Mouse (Mus musculus) CD4-positive, CD25-positive, alpha-beta regulatory T cell, adult 2 months (primary cell): ENCODE measurements at regions not wholly inside any gene's neighbourhood (a gene's known extent, or its start where the extent isn't known, plus 50 kb on each side); places are given as distances from the start of the nearest gene placed in this dataset.

Source experiments
- DNase-seq: peaks from one replicate; pipeline ENCODE4 v3.0.0-alpha.2; 2012; ENCODE audit warnings: low read depth, low spot score

DNA sequence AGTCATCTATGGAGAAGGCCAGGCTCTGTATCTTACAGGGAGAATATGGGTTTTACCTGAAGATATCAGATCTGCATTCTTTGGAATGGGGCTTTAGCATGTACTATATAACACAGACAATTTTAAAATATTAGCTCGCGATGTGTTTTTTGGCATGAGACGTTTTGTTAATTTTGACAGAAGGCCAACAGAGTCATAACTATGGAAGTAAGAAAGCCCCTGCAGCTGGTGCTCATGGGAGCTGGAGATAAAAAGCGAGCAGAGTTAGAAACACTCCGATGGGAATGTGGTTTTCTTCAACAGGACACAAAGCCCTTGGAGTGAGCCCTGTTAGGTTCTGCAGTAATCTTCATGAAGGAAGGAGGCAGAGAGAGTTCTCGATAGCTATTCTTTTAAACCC is 176.6 kb downstream of the Rps12 start:
- no peak for DNase-seq

- DNase-seq: no peak
Observed at GRCm38 (mm10) chr10:23610046-23610445, 177.0 kb downstream of the Rps12 start.

DNA sequence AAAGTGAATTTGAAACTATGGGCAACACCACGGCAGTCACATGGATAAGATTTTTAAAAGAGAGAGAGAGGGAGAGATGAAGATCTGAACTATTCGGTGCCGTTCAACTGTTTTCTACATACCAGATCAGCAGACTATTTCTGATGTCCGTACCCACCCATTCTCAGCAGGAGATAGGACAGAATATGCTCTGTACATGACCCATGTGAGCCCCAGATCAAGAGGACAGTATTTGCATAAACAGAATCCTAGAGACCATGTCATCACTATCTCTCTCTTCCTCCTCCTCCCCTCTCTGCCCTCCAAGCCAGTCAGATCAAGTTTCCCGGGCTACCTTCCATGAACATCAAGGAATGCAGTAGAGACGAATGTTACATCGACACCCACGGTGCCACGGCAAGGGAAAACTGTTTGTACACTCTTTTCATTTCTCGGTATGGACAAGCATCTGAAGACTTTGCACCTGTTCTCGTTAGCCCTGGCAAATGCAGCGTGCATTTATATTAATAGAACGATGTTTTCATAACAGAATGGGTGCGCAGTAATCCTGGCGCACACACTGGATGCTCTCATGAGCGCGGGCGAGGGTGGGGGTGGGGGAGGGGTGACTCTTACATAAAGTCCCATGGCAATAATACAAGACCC is 177.7 kb downstream of the Rps12 start:
- no peak for DNase-seq

- no peak for DNase-seq
Observed at GRCm38 (mm10) chr10:23600701-23601100, 186.4 kb downstream of the Rps12 start.

GRCm38 (mm10) chr10:23595541-23595940 is 191.5 kb downstream of the Rps12 start:
- DNase-seq: no peak

- DNase-seq: no peak
Observed at GRCm38 (mm10) chr10:23580230-23580629, 206.8 kb downstream of the Rps12 start.

- no peak for DNase-seq
Observed at GRCm38 (mm10) chr10:23571013-23571412, 216.1 kb downstream of the Rps12 start.

- no peak for DNase-seq
Observed at GRCm38 (mm10) chr10:23569386-23569785, 217.7 kb downstream of the Rps12 start.

GRCm38 (mm10) chr10:23562273-23562885 is 211.8 kb upstream of the Eya4 start:
- no peak for DNase-seq

DNA sequence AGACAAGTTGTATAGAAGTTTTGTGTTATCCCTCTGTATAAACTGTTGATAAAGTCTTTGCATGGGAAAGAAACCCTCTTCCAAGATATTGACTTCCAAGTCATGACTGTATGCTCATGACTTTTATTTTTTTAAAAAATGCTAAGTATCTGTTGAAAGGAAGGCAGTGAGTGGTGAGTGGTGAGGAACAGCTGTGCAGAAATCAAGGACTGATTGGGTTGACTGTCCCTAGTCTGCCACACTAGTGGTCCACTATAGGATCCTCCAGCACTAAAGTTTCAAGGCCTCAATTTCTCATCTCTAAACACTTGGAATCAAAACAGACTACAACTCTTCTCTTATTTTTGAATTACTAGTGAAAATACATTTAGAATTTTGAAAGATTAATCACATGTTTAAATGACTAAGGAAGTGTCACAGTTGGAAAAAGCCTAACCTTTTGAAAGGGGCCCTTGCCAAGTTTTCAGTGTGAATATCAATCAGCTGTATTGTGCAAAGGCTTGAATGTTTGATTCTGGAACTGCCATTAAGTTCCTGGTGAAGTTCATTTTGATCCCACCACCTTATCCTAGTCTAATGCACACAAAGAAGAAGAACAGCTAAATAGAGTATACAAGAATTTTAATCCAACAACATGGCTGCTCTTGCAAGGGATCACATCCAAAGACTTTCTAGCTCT is 209.5 kb upstream of the Eya4 start:
- DNase-seq: no peak

DNA sequence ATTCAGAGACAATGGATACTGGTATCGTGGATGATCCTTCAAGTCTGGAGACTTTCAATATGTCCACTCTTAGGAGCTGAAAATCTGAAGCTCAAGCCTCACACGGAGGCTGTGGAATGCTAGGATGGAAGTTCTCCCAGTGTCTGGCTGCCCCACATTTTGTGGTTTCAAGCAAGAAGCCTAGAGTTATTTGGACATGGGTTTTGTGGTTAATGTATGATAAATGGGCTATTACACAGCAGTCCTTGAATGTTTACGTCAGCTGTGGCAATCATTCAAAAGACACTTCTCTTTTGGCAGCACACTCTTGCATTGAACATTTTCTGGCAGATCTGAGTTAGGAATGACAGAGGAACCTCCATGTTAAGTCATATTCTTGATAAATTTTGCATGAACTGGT is 207.2 kb upstream of the Eya4 start:
- no peak for DNase-seq

DNA sequence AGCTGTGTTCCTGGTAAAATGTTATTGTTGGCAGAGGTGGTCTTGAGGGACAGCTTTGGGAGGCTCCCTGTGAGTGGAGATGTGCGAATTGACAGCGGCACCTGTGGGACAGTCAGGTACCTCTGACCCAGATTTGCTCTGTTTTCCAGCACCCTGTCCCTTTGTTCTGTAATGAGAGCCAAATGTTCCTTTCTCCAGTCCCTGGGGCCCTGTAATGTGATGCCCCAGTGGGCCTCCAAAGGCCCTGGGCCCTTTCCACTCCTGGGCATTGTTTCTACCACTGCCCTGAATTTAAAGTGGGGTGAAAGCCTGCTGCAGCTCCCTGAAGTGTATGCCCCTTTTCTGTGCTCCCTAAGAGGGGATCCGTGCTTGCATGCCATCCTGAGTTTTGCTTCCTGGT is 198.6 kb upstream of the Eya4 start:
- DNase-seq: no peak

DNA sequence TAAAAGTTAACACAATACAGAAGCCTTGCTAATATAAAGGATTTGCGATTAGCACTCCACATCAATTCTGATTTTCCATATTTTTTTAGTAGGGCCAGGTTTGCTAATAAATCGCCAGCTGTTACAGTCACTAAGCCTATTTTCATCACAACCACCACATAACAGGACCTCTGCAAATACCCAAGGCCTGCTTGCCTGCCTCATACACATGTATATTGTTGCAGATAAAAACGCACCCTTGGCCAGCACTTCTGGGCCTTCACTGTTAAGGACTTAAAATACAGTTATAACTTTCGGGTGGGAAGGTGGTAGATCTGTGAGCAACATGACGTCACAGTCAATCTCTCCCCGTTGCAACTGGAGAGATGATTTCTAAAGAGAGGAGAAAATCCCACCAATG is 197.7 kb upstream of the Eya4 start:
- DNase-seq: no peak

- no peak for DNase-seq
Observed at GRCm38 (mm10) chr10:23542712-23543111, 192.1 kb upstream of the Eya4 start.

- no peak for DNase-seq
Observed at GRCm38 (mm10) chr10:23541914-23542313, 191.3 kb upstream of the Eya4 start.

DNA sequence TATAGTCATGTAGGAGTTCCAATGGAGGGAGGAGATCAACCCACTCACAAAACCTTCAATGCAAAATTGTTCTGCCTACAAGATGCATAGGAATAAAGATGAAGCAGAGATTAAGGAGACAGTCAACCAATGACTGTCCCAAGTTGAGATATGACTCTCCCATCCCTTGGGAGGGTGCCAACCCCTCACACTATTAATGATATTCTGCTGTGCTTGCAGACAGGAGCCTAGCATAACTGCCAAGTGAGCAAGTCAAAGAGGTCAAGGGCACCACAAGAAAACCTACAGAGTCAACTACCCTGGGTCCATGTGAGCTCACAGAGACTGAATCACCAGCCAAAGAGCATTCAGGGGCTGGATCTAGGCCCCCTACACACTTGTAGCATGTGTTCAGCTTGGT is 184.1 kb upstream of the Eya4 start:
- no peak for DNase-seq

GRCm38 (mm10) chr10:23531964-23532758 is 181.6 kb upstream of the Eya4 start:
- DNase-seq: no peak

GRCm38 (mm10) chr10:23530715-23531114 is 180.1 kb upstream of the Eya4 start:
- DNase-seq: no peak

- no peak for DNase-seq
Observed at GRCm38 (mm10) chr10:23526796-23527195, 176.2 kb upstream of the Eya4 start.

DNA sequence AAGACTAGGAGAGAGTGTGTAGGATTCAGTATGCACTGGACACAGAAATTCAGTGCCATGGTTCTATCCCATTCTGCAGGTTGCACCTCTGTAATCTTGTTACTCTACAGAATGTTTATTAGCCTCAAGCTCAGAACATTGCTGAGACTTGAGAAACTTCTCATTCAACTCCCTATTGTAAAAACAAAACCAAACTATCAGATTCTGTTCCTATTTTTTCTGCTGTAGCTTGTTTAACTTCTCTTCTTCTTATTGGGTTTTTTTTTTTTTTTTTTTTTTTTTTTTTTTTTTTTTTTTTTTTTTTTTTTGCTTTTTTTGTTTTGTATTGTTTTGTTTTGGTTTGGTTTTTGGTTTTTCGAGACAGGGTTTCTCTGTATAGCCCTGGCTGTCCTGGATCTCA is 172.1 kb upstream of the Eya4 start:
- DNase-seq: no peak

DNA sequence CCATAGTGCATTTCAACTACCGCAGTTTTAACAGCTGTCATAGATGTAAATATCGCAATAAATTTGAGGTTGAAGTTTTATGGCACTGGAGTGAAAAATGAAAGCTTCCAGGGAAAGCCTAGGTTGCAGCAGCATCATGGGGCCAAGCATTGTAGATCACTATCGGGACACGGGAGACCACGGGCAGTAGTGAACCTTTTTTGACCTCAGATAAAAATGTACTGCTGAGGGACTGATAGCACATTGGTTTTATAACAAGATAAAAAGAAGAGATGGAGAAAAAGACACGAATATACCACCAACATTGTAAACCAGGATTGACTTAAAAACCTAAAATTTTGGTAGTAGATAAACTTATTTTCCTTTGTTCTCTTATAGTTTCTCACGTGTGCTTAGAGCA is 143.1 kb upstream of the Eya4 start:
- DNase-seq: no peak

DNA sequence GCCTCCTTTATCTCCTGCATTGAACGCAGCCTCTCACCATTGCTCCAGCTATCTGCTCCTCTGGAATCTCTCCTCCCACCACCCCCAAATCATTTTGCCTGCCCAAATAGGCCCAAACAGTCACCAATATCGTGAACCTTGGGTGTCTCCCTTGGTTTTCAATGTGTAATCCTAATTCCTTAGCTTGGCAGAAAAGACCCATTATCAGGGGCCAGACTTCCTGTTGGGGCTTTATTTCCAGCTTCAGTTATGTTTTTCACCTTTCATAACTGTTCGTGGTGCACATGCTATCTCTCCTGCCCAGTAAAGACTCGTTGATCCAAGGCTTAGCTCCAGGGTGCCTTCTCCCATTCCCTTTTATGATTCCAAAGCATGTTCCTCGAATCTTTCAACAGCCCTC is 142.4 kb upstream of the Eya4 start:
- DNase-seq: no peak
